Mouse (Mus musculus): ENCODE data around the gene Cd209f. TPM values are rescaled to one million over a fixed set of nuclear protein-coding genes. Genes with fewer than 3 reads are reported as not detected.
"Not testable (repeated sequence)": the region's sequence is repeated elsewhere in the genome, so short reads cannot be mapped to it uniquely, and the experiment has no call there.

Gene Cd209f
- 1 to 10 TPM; 1.2 to 4.3 (median 2.1) TPM for total RNA-seq (2022)

- not testable (repeated sequence) for DNase-seq
Observed at GRCm38 (mm10) chr8:4105735-4106134, at the start of gene Cd209f. TSS of gene Cd209f (minus strand) at chr8:4105835.

GRCm38 (mm10) chr8:4154878-4155277, 49.2 kb upstream of the Cd209f start:
- no peak for DNase-seq

- DNase-seq, result no peak
Observed at GRCm38 (mm10) chr8:4147272-4147671, 41.6 kb upstream of the Cd209f start.

- no peak for DNase-seq
Observed at GRCm38 (mm10) chr8:4141721-4142120, 36.1 kb upstream of the Cd209f start.

GRCm38 (mm10) chr8:4139660-4140646, 34.3 kb upstream of the Cd209f start:
- DNase-seq, result peak; percentile 53

- DNase-seq, result no peak
Observed at GRCm38 (mm10) chr8:4133798-4134197, 28.2 kb upstream of the Cd209f start, which contains the start of gene Cd209g. TSS of gene Cd209g (plus strand) at chr8:4134098.

- DNase-seq, result not testable (repeated sequence)
Observed at GRCm38 (mm10) chr8:4088514-4088913, 17.1 kb downstream of the Cd209f start.

- not testable (repeated sequence) for DNase-seq
Observed at GRCm38 (mm10) chr8:4087180-4087722, 18.4 kb downstream of the Cd209f start.

Other genes starting within 250 kb of the Cd209f start
- gene Cd209d, start 227.3 kb downstream of the Cd209f start, total RNA-seq (2022), result 1 to 10 TPM in 3 of 4 experiments, under 1 TPM in 1; 0.73 to 2.2 (median 1.4) TPM
- 1 to 10 TPM; 1.1 to 2.3 (median 1.7) TPM for gene Cd209b, start 179.0 kb downstream of the Cd209f start, total RNA-seq (2022)
- gene Cd209c, start 151.1 kb downstream of the Cd209f start, total RNA-seq (2022), result 1 to 10 TPM in 2 of 4 experiments, under 1 TPM in 1, not detected in 1; 0.78 to 1.7 (median 1.1) TPM
- 1 to 10 TPM in 1 of 4 experiments, under 1 TPM in 3; 0.35 to 1.2 (median 0.67) TPM for gene Cd209g, start 28.3 kb upstream of the Cd209f start, total RNA-seq (2022)
- 10 to 100 TPM; 40.0 to 81.6 (median 54.5) TPM for gene Evi5l, start 60.7 kb upstream of the Cd209f start, total RNA-seq (2022)
- gene Prr36, start 111.6 kb upstream of the Cd209f start, total RNA-seq (2022), result 10 to 100 TPM in 2 of 4 experiments, 1 to 10 TPM in 2; 5.8 to 12.8 (median 9.8) TPM
- gene Lrrc8e, start 121.0 kb upstream of the Cd209f start, total RNA-seq (2022), result 10 to 100 TPM; 27.4 to 59.1 (median 32.8) TPM
- gene Map2k7, start 132.9 kb upstream of the Cd209f start, total RNA-seq (2022), result 100 to 1,000 TPM in 3 of 4 experiments, 10 to 100 TPM in 1; 90.9 to 127 (median 124) TPM
- gene Gm49320, start 133.0 kb upstream of the Cd209f start, total RNA-seq (2022), result 1 to 10 TPM; 1.0 to 7.5 (median 3.6) TPM
- 10 to 100 TPM in 3 of 4 experiments, 1 to 10 TPM in 1; 8.9 to 50.3 (median 28.2) TPM for gene Tgfbr3l, start 142.4 kb upstream of the Cd209f start, total RNA-seq (2022)
- gene Snapc2, start 147.2 kb upstream of the Cd209f start, total RNA-seq (2022), result 10 to 100 TPM; 32.5 to 39.9 (median 35.6) TPM
- gene Ctxn1, start 153.4 kb upstream of the Cd209f start, total RNA-seq (2022), result 10 to 100 TPM in 2 of 4 experiments, 1 to 10 TPM in 2; 6.9 to 13.5 (median 11.0) TPM
- gene Timm44, start 170.1 kb upstream of the Cd209f start, total RNA-seq (2022), result 100 to 1,000 TPM in 2 of 4 experiments, 10 to 100 TPM in 2; 89.7 to 126 (median 102) TPM
- 10 to 100 TPM; 16.2 to 23.5 (median 16.9) TPM for gene Ccl25, start 219.4 kb upstream of the Cd209f start, total RNA-seq (2022)
- gene Elavl1, start 219.6 kb upstream of the Cd209f start, total RNA-seq (2022), result 100 to 1,000 TPM in 1 of 4 experiments, 10 to 100 TPM in 3; 77.7 to 108 (median 85.4) TPM